Mouse (Mus musculus) kidney, postnatal 14 days (tissue): ENCODE data around the gene Daxx.
A peak's percentile ranks its signal among the peaks of the same experiment; 100 is the strongest.

Source experiments
- DNase-seq: peaks from one replicate; pipeline ENCODE4 v3.0.0; 2022; ENCODE audit warnings: mixed read lengths

Daxx gene

DNA sequence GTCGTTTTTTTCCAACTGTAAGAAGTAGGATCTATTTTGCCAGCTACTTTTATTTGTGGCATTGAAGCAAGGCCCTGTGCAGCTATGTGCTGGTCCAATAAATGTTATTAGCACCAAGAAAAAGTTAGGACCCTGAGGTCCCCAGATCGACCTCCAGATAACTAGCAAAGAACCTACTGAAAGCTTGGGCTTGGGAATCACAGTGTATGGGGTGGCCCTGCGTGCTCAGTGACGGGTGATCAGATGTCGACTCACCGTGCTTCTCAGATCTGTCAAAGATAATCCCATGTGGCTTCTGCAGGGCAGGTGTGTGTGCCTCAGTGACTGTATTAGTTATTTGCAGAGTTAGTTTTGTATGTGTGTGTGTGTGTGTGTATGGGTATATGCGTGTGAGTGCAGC lies 12.1 kb downstream of the Daxx start:
- no peak for DNase-seq

DNA sequence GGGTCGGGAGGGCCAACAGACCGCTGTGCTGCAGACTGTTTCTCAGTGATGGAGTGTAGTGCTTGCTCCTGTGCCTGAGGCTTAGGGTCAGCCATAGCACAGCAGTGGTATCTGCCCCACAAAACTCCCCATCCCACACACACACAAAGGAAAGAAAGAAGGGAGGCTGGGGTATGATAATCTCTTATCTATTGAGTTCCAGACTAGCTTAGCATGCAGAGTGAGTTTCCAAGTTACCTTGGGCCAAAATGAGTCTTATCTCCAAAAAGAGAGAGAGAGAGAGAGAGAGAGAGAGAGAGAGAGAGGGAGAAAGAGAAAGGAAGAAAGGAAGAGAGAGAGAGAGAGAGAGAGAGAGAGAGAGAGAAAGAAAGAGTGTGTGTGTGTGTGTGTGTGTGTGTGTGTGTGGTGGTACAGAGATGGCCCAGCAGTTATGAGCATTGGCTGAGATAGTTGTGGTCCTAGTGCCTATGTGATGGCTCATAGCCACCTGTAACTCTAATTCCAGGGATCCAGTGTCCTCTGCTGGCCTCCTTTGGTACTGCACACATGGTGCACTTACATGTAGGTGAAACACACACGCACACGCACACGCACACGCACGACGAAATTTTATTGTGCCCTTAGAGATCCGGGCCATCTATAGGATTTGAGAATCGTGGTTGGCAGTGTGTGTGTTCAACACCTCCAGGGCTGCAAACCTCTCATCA lies 15.5 kb downstream of the Daxx start:
- no peak for DNase-seq

DNA sequence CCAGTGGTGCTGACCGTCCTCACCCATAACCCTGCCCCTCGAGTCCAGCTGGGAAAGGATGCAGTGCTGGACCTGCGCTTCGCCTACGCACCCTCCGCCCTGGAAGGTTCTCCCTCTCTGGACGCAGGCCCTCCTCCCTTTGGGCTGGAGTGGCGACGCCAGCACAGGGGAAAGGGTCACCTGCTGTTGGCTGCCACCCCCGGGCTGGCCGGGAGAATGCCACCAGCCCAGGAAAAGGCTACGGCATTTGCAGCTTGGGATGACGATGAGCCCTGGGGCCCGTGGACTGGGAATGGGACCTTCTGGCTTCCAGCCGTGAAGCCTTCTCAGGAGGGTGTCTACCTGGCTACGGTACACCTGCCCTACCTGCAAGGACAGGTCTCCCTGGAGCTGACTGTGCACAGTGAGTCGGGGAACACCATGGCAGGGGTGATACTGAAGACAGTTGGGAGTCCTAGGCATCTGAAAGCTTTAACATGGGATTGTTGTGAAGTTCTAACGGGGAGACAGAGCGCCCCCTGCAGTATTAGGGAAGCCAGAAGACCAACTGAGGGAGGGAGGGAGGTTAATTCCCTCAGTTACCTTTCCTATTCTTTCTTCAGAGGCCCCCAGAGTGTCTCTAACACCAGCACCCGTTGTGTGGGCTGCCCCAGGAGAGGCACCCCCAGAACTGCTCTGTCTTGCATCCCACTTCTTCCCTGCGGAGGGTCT lies 16.3 kb downstream of the Daxx start:
- DNase-seq, result no peak

DNA sequence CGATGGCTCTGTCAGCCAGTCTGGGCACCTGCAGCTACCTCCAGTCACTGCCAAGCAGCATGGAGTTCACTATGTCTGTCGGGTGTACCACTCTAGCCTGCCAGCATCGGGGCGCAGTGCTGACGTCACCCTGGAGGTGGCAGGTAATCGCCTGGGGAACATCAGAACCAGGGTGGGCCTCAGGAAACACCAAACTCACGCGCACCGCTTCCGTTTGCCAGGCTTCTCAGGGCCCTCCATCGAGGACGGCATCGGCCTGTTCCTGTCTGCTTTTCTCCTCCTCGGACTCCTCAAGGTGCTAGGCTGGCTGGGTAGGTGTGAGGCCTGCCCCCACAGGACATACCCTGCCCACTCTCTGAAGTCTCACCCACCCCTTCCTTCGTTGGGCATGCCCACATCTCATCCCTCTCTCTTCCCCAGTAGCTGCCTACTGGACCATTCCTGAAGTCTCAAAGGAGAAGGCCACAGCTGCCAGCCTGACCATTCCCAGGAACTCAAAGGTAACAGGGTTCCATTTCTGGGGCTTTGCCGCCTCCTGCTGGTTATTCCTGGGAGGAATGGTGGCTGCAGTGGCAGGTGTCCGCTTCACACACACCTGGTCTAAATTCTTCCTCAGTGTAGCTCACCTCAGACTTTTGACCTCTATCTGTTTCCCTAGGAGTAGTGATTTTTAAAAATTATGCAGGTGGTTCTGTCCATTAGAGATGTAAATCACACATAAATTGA lies 17.2 kb downstream of the Daxx start:
- DNase-seq, result no peak

DNA sequence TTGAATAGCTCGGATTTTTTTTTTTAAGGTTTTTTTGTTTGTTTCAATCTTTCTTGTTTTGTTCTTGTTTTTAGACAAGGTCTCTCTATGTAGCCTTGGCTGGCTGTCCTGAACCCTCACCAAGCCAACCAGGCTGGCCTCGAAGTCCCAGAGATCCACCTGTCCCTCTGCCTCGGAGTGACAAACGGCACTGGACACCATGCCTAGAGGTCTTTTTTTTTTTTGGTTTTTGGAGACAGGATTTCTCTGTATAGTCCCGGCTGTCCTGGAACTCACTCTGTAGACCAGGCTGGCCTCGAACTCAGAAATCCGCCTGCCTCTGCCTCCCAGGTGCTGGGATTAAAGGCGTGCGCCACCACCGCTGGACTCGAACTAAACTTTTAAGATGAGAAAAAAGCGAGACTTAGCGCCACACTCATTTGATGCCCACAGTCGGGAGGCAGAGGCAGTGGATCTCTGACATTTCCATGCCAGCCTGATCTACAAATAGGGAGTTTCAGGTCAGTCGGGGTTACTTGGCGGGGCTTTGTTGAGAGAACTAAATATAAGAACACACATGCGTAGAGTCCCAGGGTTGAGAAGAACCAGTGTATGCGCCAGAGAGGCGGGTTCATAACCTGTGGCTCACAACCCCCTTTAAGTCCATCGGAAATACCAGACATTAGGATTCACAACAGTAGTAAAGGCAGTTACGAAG lies 19.2 kb downstream of the Daxx start:
- no peak for DNase-seq

DNA sequence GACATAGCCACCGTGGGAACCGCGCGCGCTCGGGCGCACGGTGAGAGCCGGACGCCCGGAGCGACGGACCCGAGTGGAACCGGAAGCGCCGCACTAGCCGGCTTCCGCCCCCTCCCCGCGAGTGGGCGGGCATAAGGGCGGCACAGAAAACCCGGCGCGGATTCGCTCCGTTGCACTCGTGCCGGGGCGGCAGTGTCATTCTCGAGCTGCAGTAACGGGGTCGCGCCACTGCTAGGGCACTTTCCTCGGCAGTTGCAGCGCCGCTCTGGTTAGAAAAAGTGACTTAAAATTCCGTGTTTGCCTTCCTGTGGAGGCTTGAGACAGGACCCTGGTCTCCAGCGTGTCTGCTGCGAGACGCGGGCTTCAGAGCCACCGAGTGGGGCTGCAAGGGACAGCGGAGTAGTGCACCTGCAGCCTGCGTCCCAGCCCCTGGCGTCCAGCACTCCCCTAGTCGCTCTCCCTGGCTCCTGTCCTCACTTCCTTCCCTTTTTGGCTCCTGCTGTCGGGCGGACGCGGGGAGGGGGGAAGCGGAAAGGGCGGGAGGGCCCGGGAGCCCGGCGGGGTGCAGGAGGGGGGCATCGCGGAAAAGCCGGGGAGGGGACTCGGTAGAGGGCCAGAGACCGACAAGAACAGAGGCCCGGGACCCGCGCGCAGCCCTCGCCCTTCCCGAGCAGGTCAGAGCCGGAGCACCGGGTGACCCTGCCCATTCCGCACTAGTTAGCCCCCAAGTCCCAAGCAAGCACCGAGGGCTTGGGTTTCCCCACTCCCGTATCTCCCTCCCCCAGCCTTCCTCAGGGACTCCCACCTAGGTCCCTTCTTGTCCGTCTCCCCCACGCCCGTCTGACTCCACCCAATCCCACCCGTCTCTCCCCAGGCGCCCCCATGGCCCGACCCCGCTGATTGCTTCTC lies 20.4 kb downstream of the Daxx start, which contains the start of gene Rgl2:
Gene Rgl2, plus strand, starts transcription at position 173 of the 909 bp plus-strand sequence.
- DNase-seq, result peak; percentile 95

DNA sequence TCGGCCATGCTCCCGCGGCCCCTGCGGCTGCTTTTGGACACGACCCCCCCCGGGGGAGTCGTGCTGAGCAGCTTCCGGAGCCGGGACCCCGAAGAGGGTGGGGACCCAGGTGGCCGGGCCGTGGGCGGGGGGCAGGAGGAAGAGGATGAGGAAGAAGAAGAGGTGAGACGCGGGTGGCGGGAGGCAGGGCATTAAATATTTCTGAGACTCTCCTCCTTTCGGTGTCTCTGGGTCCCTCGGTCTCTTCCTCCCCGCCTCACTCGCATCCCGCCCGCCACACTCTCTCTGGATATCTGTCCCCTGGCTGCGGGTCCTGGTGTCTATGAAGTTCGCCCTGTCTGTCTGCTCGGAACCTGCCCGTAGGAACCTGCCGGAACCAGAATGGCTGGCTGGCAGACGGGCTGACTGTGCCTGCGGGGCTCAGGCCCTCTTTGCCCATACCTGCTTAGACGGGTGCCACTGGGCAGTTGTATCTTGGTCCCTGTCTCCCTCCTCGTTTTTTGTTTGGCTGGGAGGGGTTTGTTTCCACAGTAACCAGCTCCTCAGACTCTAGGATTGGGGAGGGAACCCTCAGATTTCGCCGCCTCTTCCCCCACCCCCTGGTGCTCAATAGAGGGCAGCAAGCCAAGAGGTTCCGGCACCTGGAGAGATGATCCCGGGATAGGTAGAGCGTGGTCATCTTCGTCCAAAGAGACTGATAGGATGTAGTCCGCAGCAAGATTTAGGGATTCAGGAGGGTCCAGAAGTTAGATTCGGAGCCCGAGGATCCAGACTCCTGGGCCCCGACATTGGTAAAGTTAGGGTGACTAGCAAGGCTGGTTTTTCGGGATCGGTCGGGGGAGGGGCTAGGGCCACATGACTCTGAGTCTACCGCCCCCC lies 21.3 kb downstream of the Daxx start:
- DNase-seq, result peak; percentile 74

DNA sequence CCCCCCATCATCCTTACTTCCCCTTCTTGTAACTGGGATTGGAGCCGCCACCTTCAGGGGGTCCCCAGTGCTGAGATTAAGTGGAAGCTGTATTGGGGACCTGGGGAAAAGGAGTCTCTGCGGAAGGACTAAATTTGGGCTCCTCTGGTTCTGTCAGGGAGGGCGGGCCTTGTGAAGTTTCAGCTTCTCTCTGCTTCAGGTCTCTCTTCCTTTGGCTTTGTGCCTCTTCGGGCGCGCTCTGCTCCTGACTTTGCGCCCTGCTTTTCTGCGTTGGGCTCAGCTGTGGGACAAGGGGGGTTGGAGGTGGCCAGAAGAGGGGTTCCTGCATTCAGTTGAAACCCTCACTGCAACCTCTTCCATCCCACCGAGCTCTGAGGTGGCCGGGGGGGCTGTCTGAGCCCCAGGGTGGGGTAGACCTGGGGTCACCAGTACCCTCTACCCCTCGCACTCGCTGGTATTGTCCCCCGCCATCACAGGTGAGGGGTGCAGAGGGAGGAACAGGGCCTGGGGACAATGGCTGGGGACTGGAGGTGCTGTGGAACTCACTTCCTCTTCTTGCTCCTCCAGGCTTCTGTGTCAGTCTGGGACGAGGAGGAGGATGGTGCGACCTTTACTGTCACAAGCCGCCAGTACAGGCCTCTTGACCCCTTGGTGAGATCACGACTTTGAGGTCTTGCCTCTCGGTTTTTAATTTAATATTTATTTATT lies 22.1 kb downstream of the Daxx start:
- no peak for DNase-seq

DNA sequence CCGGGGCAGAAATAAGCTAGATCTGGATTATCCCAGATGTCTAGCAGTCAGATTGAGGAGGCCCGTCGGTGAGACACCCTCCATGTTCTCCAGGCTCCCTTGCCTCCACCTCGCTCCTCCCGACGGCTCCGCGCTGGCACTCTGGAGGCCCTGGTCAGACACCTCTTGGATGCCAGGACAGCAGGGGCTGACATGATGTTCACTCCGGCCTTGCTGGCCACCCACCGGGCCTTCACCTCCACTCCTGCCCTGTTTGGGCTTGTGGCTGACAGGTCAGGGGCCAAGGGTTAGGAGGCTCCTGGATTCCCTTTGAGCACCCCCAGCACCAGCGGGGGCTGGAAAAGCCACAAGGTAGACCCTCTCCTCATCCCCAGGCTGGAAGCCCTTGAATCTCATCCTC lies 22.7 kb downstream of the Daxx start:
- DNase-seq, result no peak

DNA sequence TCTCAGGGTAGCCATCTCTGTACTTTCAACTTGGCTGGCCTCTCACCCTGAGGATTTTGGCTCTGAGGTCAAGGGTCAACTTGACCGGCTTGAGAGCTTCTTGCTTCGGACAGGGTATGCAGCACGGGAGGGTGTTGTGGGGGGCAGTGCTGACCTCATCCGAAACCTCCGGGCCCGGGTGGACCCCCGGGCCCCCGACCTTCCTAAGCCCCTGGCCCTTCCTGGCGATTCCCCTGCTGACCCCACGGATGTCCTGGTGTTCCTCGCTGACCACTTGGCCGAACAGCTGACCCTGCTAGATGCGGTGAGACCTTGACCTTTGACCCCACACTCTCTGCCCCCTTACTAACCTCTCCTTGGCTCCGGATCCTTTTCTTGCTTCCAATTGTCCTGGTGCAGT lies 23.2 kb downstream of the Daxx start:
- DNase-seq, result no peak

DNA sequence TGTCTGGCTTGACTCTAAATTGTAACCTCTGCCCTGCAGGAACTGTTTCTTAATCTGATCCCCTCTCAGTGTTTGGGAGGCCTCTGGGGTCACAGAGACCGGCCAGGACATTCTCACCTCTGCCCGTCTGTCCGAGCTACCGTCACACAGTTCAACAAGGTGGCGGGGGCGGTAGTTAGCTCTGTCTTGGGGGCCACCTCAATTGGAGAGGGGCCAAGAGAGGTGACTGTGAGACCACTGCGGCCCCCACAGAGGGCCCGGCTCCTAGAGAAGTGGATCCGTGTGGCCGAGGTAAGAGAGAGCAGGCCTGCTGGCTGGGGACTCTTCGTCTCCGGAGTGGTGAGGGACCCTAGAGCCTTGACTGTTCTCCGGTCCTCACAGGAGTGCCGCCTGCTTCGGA lies 23.8 kb downstream of the Daxx start:
- DNase-seq, result no peak

DNA sequence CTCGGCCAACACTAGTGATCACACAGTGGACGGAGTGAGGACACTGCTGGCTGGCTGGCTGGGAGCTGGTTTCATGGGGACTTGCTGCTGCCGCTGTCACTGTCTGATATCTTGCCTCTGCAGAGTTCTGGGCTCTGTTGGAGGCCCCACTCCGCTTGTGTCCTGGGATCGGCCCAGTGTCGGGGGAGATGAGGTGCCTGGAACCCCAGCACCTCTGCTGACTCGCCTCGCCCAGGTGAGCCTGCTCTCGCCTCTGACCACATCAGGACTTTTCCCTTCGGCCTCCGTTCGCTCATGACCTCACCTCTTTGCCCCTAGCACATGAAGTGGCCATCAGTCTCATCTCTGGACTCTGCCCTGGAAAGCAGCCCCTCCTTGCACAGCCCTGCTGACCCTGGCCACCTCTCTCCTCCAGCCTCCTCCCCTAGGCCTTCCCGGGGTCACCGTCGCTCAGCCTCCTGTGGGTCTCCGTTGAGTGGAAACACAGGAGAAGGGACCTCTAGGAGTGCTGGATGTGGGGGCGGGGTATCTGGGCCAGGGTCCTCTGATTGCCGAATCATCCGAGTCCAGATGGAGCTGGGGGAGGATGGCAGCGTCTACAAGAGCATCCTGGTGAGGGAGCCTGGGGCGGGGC lies 26.3 kb downstream of the Daxx start:
- DNase-seq, result no peak

DNA sequence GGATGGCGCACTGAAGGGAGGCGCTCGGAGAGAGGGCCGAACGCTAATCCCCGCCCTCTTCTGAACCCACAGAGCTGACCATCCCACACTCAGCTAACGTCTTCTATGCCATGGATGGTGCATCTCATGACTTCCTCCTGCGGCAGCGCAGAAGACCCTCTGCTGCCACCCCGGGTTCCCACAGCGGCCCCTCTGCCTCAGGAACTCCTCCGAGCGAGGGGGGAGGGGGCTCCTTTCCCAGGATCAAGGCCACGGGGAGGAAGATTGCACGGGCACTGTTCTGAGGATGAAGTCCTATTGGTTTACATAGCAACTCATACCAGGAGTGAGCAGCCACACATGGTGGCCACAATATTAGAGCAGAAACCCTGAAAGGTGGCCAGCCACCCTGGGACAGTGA lies 27.8 kb downstream of the Daxx start:
- DNase-seq, result no peak

DNA sequence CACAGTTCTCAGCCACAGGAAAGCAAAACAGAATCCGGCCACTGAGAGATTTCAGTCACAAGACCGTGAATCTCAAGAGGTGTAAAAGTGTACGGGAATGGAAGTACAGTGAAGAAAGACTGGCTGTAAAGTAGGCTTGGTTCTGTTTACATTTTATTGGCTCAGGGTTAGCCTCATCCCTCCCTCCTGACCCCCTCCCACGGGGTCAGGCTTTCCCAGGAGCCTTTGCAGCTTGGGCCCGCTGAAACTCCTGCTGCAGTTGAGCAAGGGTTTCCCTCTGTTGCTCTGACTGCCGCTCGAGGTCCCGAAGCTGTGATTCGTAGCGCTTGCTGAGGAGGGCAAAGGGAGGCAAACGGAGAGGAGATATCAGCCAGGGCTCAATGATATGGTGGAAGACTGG lies 29.6 kb downstream of the Daxx start:
- DNase-seq, result no peak

DNA sequence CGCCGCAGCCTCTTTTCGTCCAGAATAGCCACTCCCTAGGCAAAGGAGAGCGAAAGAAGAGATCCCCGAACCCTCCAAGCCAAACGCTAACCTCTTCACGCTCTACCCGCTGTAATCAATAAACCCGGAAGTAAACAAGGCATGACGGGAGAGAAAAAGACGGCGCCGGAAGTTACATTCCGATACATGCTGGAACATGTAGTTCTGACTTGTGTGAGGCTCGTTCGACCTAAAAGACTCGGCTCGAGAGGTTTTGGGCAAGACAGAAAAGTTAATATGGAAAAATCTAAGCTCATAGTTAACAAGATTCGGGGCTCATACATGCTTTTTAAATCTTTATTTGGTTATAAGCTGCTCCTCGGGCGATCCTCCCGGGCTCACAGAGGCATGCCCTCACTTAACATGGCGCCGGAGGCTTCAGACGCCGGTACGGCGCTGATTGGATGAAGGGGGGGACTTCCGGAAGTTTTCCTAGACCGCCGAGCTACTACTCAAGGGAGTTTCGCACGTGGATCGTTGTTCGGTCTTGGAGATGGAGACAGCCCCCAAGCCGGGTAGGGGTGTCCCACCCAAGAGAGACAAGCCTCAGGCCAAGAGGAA lies 31.1 kb downstream of the Daxx start, which contains the start of the genes Pfdn6 and Wdr46:
Gene Pfdn6, minus strand, starts transcription at position 138 of the 600 bp plus-strand sequence.
Gene Wdr46, plus strand, starts transcription at position 455 of the 600 bp plus-strand sequence.
- DNase-seq, result peak; percentile 90

DNA sequence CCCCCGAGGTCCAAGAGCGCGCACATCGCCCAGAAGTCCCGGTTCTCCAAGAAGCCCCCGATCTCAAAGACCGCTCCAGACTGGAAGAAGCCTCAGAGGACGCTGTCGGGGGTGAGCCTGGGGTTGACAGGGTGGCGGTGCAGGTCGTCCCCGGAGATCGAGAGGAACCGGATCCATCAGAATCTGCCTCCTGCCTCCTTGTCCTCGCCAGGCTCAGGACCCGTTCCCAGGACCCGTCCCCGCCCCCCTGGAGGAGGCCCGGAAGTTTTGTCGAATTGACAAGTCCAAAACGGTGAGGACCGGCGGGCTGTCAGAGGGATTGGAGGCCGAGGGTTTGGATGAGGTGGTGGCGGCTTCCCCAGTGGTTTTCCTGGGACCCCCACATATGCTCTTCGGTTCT lies 31.8 kb downstream of the Daxx start:
- DNase-seq, result no peak

DNA sequence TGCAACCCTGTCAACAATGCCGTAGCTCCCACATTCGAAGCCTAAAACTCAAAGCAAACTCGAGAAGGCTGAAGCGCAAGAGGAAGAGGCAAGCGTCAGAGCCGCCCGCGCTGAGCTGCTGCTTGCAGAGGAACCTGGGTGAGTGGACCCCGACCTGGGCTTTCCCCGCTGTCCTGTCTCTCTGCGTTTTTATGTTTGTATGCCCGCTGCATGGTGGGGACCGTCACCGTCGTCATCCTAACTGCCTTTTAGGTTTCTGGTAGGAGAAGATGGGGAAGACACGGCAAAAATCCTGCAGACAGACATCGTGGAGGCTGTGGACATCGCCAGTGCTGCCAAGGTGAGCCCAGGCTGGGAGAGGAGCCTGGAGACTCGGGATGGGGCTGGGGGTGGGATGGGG lies 32.2 kb downstream of the Daxx start:
- no peak for DNase-seq

DNA sequence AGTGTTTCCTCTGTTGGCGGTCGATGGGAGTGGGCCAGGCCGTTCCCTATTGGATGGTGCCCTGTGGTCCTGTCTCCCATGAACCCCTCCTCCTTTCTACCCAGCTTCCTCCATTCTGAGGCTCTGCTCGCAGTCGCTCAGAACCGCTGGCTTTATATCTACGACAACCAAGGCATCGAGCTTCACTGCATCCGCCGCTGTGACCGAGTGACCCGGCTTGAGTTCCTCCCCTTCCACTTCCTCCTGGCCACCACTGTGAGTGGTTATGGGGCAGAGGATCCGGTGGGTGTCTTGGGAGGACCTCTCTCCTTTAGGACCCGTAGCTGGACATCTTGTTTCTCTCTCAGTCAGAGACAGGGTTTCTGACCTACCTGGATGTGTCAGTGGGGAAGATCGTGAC lies 34.2 kb downstream of the Daxx start:
- no peak for DNase-seq

DNA sequence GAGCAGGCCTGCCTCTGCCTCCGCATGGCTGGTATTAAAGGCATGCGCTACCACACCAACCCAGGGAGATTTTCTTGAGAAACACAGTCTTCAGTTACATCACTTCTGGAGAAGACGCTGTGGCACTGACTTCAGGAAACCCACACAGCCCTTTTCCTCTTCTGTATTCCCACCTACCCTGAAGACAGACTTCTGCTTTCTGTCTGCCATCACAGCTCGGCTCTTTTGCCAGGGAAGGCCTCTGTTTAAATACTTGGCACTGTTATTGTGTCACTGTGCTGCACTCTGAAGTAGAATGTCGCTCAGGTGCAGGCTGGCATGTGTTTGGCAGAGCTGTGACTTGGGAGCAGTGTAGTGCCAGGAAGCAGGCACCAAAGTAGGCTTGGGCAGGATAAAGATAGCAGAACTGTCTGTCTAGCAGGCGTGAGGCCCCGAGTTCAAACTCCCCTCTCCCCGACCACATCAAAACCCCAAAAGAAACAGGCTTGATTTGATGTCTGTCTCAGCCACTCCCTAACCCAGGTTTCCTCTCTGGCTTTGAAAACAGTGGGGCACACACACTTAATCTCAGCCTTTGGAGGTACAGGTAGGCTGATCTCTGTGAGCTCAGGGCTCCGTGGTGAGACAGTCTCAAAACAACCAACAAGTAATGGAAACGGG lies 38.3 kb downstream of the Daxx start:
- no peak for DNase-seq
